ENCODE assay signal across 8 mouse cellular contexts in the genomic region with DNA sequence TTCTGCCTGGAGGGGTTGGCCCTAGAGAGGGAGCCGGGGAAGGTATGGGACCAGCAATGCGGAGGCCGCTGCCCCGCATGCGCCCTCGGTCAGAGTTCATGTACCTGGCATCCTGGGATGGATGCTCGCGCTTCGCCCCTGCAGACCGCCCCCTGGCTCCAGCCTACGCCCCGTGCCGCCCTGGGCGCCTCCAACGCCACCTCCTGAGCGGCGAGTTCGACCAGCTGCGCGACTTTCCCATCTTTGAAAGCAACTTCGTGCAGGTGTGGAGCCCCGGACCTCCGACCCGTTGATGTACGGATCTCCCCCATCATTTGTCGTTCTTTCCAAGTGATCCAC. TPM values are rescaled to one million over a fixed set of nuclear protein-coding genes. Genes with fewer than 3 reads are reported as not detected.
DNase-seq lines count a peak whose midpoint lies in the region; ATAC-seq and TF ChIP-seq lines count a peak whose summit lies in the region.

No protein-coding gene starts in this region.

- peaks cover 23% of the 10 kb centered on the region for H3K27me3 ChIP-seq in heart, embryonic 10.5 days (ENCODE audit: insufficient read depth, poor library complexity, severe bottlenecking)
- no peaks in the 10 kb centered on the region for H3K27me3 ChIP-seq in C2C12 (ENCODE audit: control insufficient read depth, insufficient read depth, insufficient read length)
- H3K27me3 ChIP-seq in forebrain, embryonic 11.5 days (ENCODE audit: control insufficient read depth, insufficient read depth, low read length) = no peaks in the 10 kb centered on the region
- H3K27me3 ChIP-seq in liver, embryonic 14.5 days (ENCODE audit: control insufficient read depth, insufficient read depth, low read length) = no peaks in the 10 kb centered on the region

- peak overlapping the region; percentile 69 for H3ac ChIP-seq in C2C12 (ENCODE audit: control insufficient read depth, insufficient read length, low read depth)

- WGBS in heart, embryonic 10.5 days = under 1% methylated on average over 23 of the region's 26 CpGs
- WGBS in forebrain, embryonic 11.5 days = under 1% methylated on average over 26 of the region's 26 CpGs
- WGBS in liver, embryonic 14.5 days (ENCODE audit: insufficient replicate concordance) = 1% methylated on average over 26 of the region's 26 CpGs

- no peak for TF ChIP-seq EP300 in liver, embryonic 14.5 days (IDR thresholded peaks at IDR 0.05; ENCODE audit: low read depth)

- no peak for ATAC-seq in forebrain, embryonic 11.5 days (replicated peaks; ENCODE audit: low FRiP score)
- ATAC-seq in liver, embryonic 14.5 days (ENCODE audit: insufficient read depth) = peak; percentile 67

- peaks cover 23% of the 10 kb centered on the region for H3K79me2 ChIP-seq in C2C12 (ENCODE audit: control insufficient read depth, insufficient read depth)

- peak overlapping the region; percentile 88 for H3K4me2 ChIP-seq in forebrain, embryonic 11.5 days (ENCODE audit: low read depth, low read length, severe bottlenecking)
- peak overlapping the region; percentile 79 for H3K4me2 ChIP-seq in liver, embryonic 14.5 days (ENCODE audit: low read depth)

- peak overlapping the region; percentile 98 for H3K27ac ChIP-seq in heart, embryonic 10.5 days
- peak overlapping the region; percentile 77 for H3K27ac ChIP-seq in forebrain, embryonic 11.5 days (ENCODE audit: low read depth, low read length)
- peak overlapping the region; percentile 75 for H3K27ac ChIP-seq in liver, embryonic 14.5 days

- peaks cover 13% of the 10 kb centered on the region for H3K79me3 ChIP-seq in C2C12 (ENCODE audit: low read depth)

- no peak for DNase-seq in heart, embryonic 10.5 days (ENCODE audit: low spot score)
- no peak for DNase-seq in heart, postnatal 4 days
- DNase-seq in forebrain, embryonic 11.5 days (ENCODE audit: low spot score) = no peak
- DNase-seq in liver, embryonic 14.5 days (ENCODE audit: low read depth in 3 of 3, low spot score in 3 of 3) = no peak
- no peak for DNase-seq in adrenal gland, postnatal 14 days
- DNase-seq in cerebellum, adult 9-10 months = no peak
- no peak for DNase-seq in spleen, postnatal 10 days (ENCODE audit: low spot score in 2 of 2)

- TF ChIP-seq CTCF in C2C12 (IDR thresholded peaks at IDR 0.05; ENCODE audit: control insufficient read depth, insufficient read depth, insufficient read length) = no peak
- TF ChIP-seq CTCF in liver, embryonic 14.5 days (IDR thresholded peaks at IDR 0.05; ENCODE audit: low read depth) = peak; percentile 63

- H3K9ac ChIP-seq in forebrain, embryonic 11.5 days (ENCODE audit: low read length) = peak overlapping the region; percentile 94
- peak overlapping the region; percentile 67 for H3K9ac ChIP-seq in liver, embryonic 14.5 days (replicated peaks)

- H3K9me3 ChIP-seq in heart, embryonic 10.5 days = no peaks in the 10 kb centered on the region
- no peaks in the 10 kb centered on the region for H3K9me3 ChIP-seq in forebrain, embryonic 11.5 days (ENCODE audit: control insufficient read depth, low read length)
- H3K9me3 ChIP-seq in liver, embryonic 14.5 days (ENCODE audit: control insufficient read depth, low read length) = no peaks in the 10 kb centered on the region

- H3K36me3 ChIP-seq in heart, embryonic 10.5 days = peaks cover 27% of the 10 kb centered on the region
- no peaks in the 10 kb centered on the region for H3K36me3 ChIP-seq in C2C12 (ENCODE audit: control insufficient read depth, insufficient read depth)
- H3K36me3 ChIP-seq in forebrain, embryonic 11.5 days (ENCODE audit: control insufficient read depth, insufficient read depth, low read length) = peaks cover 2% of the 10 kb centered on the region; the same call in 1 of the 2 replicates
- H3K36me3 ChIP-seq in liver, embryonic 14.5 days (replicated peaks; ENCODE audit: control insufficient read depth, insufficient read depth, low read depth) = peaks cover 3% of the 10 kb centered on the region; the same call in 1 of the 2 replicates

- peak overlapping the region; percentile 73 for H3K4me3 ChIP-seq in heart, embryonic 10.5 days
- H3K4me3 ChIP-seq in C2C12 (ENCODE audit: insufficient read depth, poor library complexity, severe bottlenecking) = peak overlapping the region; percentile 43
- H3K4me3 ChIP-seq in forebrain, embryonic 11.5 days (ENCODE audit: low read depth, low read length) = peak overlapping the region; percentile 51
- H3K4me3 ChIP-seq in liver, embryonic 14.5 days (ENCODE audit: insufficient read depth in 1 of 2, low read depth in 2 of 2, low read length in 2 of 2) = peak overlapping the region; percentile 63 to 69

- peaks cover 12% of the 10 kb centered on the region; the same call in 1 of the 2 replicates for H3K4me1 ChIP-seq in heart, embryonic 10.5 days
- H3K4me1 ChIP-seq in forebrain, embryonic 11.5 days (replicated peaks; ENCODE audit: control insufficient read depth, insufficient read depth, low read length) = peaks cover 7% of the 10 kb centered on the region
- H3K4me1 ChIP-seq in liver, embryonic 14.5 days (replicated peaks; ENCODE audit: control insufficient read depth in 2 of 2, insufficient read depth in 2 of 2, low read length in 1 of 2) = peaks cover 22 to 32% of the 10 kb centered on the region in 2 experiments

TF ChIP-seq in C2C12, 6 proteins besides CTCF, POLR2A, EP300 and RAD21:
- TF ChIP-seq MAX (IDR thresholded peaks at IDR 0.05) = no peak
- TF ChIP-seq USF1 (IDR thresholded peaks at IDR 0.05; ENCODE audit: low read depth) = no peak
- TF ChIP-seq MYOD1 (IDR thresholded peaks at IDR 0.05; ENCODE audit: control insufficient read depth, insufficient read length, low read depth) = no peak
- TF ChIP-seq CEBPB (IDR thresholded peaks at IDR 0.05; ENCODE audit: low read depth) = no peak
- TF ChIP-seq FOSL1 (IDR thresholded peaks at IDR 0.05; ENCODE audit: insufficient read depth, low read length, poor library complexity, severe bottlenecking) = no peak
- no peak for TF ChIP-seq MYOG (IDR thresholded peaks at IDR 0.05; ENCODE audit: control insufficient read depth, extremely low read depth, insufficient read length)

RNA-seq across cellular contexts. Expression of gene Fam71e1, which starts 0.4 kb away (rescaled TPM):
- 9.3 and 11.1 TPM in 2 replicates for polyA plus RNA-seq in heart, embryonic 10.5 days (2016; fragmentation: Nextera tagmentation; extraction: Ambion mirVana)
- total RNA-seq in heart, postnatal 4 days (2021) = 1 to 10 TPM; 6.3 to 6.7 TPM
- 0.95 TPM for polyA plus RNA-seq in C2C12 (2012; fragmentation: generic; extraction: Trizol)
- polyA plus RNA-seq in forebrain, embryonic 11.5 days (2014; fragmentation: Nextera tagmentation; extraction: Ambion mirVana) = 22.3 and 25.3 TPM in 2 replicates
- 0.64 and 1.5 TPM in 2 replicates for polyA plus RNA-seq in liver, embryonic 14.5 days (2012; rRNA removed)
- 0.48 and 1.6 TPM in 2 replicates for polyA plus RNA-seq in liver, embryonic 14.5 days (2014; fragmentation: Nextera tagmentation; extraction: Ambion mirVana)
- total RNA-seq in adrenal gland, postnatal 14 days (2021) = 7.8 and 10.9 TPM in 2 replicates

RNA-seq across cellular contexts. Expression of gene Emc10, which starts 0.4 kb away (rescaled TPM):
- 92.2 and 95.7 TPM in 2 replicates for polyA plus RNA-seq in heart, embryonic 10.5 days (2016; fragmentation: Nextera tagmentation; extraction: Ambion mirVana)
- 10 to 100 TPM; 91.4 to 93.4 TPM for total RNA-seq in heart, postnatal 4 days (2021)
- 93.5 TPM for polyA plus RNA-seq in C2C12 (2012; fragmentation: generic; extraction: Trizol)
- polyA plus RNA-seq in forebrain, embryonic 11.5 days (2014; fragmentation: Nextera tagmentation; extraction: Ambion mirVana) = 115 and 124 TPM in 2 replicates
- polyA plus RNA-seq in liver, embryonic 14.5 days (2012; rRNA removed) = 46.7 and 49.5 TPM in 2 replicates
- 41.7 and 49.3 TPM in 2 replicates for polyA plus RNA-seq in liver, embryonic 14.5 days (2014; fragmentation: Nextera tagmentation; extraction: Ambion mirVana)
- total RNA-seq in adrenal gland, postnatal 14 days (2021) = 81.5 and 85.9 TPM in 2 replicates

RNA-seq across cellular contexts. Expression of gene Mybpc2, which starts 27.7 kb away (rescaled TPM):
- 0.21 TPM in 2 replicates for polyA plus RNA-seq in heart, embryonic 10.5 days (2016; fragmentation: Nextera tagmentation; extraction: Ambion mirVana)
- total RNA-seq in heart, postnatal 4 days (2021) = 10 to 100 TPM; 15.3 to 15.8 TPM
- not detected for polyA plus RNA-seq in C2C12 (2012; fragmentation: generic; extraction: Trizol)
- 0.23 TPM in 1 of 2 replicates, not detected in the other for polyA plus RNA-seq in forebrain, embryonic 11.5 days (2014; fragmentation: Nextera tagmentation; extraction: Ambion mirVana)
- polyA plus RNA-seq in liver, embryonic 14.5 days (2012; rRNA removed) = not detected in 2 replicates
- polyA plus RNA-seq in liver, embryonic 14.5 days (2014; fragmentation: Nextera tagmentation; extraction: Ambion mirVana) = not detected in 2 replicates
- total RNA-seq in adrenal gland, postnatal 14 days (2021) = 0.26 and 0.38 TPM in 2 replicates

RNA-seq across cellular contexts. Expression of gene Josd2, which starts 29.0 kb away (rescaled TPM):
- polyA plus RNA-seq in heart, embryonic 10.5 days (2016; fragmentation: Nextera tagmentation; extraction: Ambion mirVana) = 158 and 196 TPM in 2 replicates
- 10 to 100 TPM; 71.8 to 81.4 TPM for total RNA-seq in heart, postnatal 4 days (2021)
- 77.5 TPM for polyA plus RNA-seq in C2C12 (2012; fragmentation: generic; extraction: Trizol)
- polyA plus RNA-seq in forebrain, embryonic 11.5 days (2014; fragmentation: Nextera tagmentation; extraction: Ambion mirVana) = 60.9 and 68.9 TPM in 2 replicates
- polyA plus RNA-seq in liver, embryonic 14.5 days (2012; rRNA removed) = 212 TPM in 2 replicates
- polyA plus RNA-seq in liver, embryonic 14.5 days (2014; fragmentation: Nextera tagmentation; extraction: Ambion mirVana) = 155 and 164 TPM in 2 replicates
- total RNA-seq in adrenal gland, postnatal 14 days (2021) = 45.9 and 51.2 TPM in 2 replicates

RNA-seq across cellular contexts. Expression of gene Aspdh, which starts 31.5 kb away (rescaled TPM):
- polyA plus RNA-seq in heart, embryonic 10.5 days (2016; fragmentation: Nextera tagmentation; extraction: Ambion mirVana) = 0.83 and 1.8 TPM in 2 replicates
- 1 to 10 TPM; 2.2 TPM for total RNA-seq in heart, postnatal 4 days (2021)
- polyA plus RNA-seq in C2C12 (2012; fragmentation: generic; extraction: Trizol) = not detected
- polyA plus RNA-seq in forebrain, embryonic 11.5 days (2014; fragmentation: Nextera tagmentation; extraction: Ambion mirVana) = 2.6 and 2.9 TPM in 2 replicates
- 10.2 and 14.7 TPM in 2 replicates for polyA plus RNA-seq in liver, embryonic 14.5 days (2012; rRNA removed)
- polyA plus RNA-seq in liver, embryonic 14.5 days (2014; fragmentation: Nextera tagmentation; extraction: Ambion mirVana) = 10.9 and 11.0 TPM in 2 replicates
- 0.75 and 13.0 TPM in 2 replicates for total RNA-seq in adrenal gland, postnatal 14 days (2021)
